Comparison of ENCODE assay signal across 29 mouse cellular contexts in genomic region chr2:27021103-27021502, GRCm38 (mm10). TPM values are rescaled to one million over a fixed set of nuclear protein-coding genes. Genes with fewer than 3 reads are reported as not detected.
DNase-seq lines count a peak whose midpoint lies in the region; ATAC-seq and TF ChIP-seq lines count a peak whose summit lies in the region.
"Had no signal": no experiment of that assay in that cellular context is flagged by ENCODE, and none has a peak within 500 bp of the region (broad histone marks: within the 10 kb centered on the region; RNA-seq: fewer than 3 reads in every experiment).

No protein-coding gene starts in this region.

- no peaks in the 10 kb centered on the region for H3K4me1 ChIP-seq in hindbrain, postnatal 0 days (ENCODE audit: insufficient read depth, low read length)
- no peaks in the 10 kb centered on the region for H3K4me1 ChIP-seq in hindbrain, embryonic 13.5 days (replicated peaks)
- H3K4me1 ChIP-seq in cortical plate, adult 2 months (ENCODE audit: control insufficient read depth, insufficient read depth, low read length): no peaks in the 10 kb centered on the region
- no peaks in the 10 kb centered on the region for H3K4me1 ChIP-seq in heart, adult 2 months (ENCODE audit: control insufficient read depth, insufficient read depth, low read length)
- H3K4me1 ChIP-seq: embryonic facial prominence, embryonic 13.5 days; embryonic facial prominence, embryonic 15.5 days; forebrain, embryonic 12.5 days had no signal

- 40% methylated on average over 1 of the region's 1 CpGs for WGBS in hindbrain, postnatal 0 days
- WGBS in hindbrain, embryonic 13.5 days: 78% methylated on average over 1 of the region's 1 CpGs
- 70% methylated on average over 1 of the region's 1 CpGs for WGBS in heart, adult 2 months

- no peak for ATAC-seq in cerebellum, adult (ENCODE audit: insufficient number of reproducible peaks, low FRiP score, low TSS enrichment)
- ATAC-seq in hindbrain, postnatal 0 days: peak; percentile 8; the same call in 1 of the 2 replicates
- no peak for ATAC-seq in hindbrain, embryonic 13.5 days (ENCODE audit: low FRiP score)
- ATAC-seq: activated CD4-positive, CD25-positive, alpha-beta regulatory T cell, adult 4 months; CD4-positive, CD25-positive, alpha-beta regulatory T cell, adult 4 months; forebrain, embryonic 14.5 days; forebrain, embryonic 16.5 days; Patski had no signal

- no peak for TF ChIP-seq EP300 in heart, adult 2 months (IDR thresholded peaks at IDR 0.05; ENCODE audit: insufficient read depth, low read depth, low read length)

- DNase-seq in cerebellum, adult 11-12 months: peak; percentile 45
- peak; percentile 46 for DNase-seq in cerebellum, adult 9-11 months
- DNase-seq in cerebellum, postnatal 36 days: no peak
- no peak for DNase-seq in hindbrain, postnatal 0 days (ENCODE audit: low spot score)
- DNase-seq in heart, adult 2 months: no peak
- DNase-seq: adrenal gland, adult 8-10 months; adrenal gland, postnatal 14 days; adrenal gland, postnatal 36 days; B cell, adult 2 months; cerebellum, adult 18-20 months; cerebellum, postnatal 14 days; embryo, embryonic 11 days had no signal

- peak; percentile 53; the same call in 1 of the 2 replicates for TF ChIP-seq POLR2A in cortical plate, adult 2 months (IDR thresholded peaks at IDR 0.05; ENCODE audit: extremely low read depth, insufficient read depth, low read length)
- no peak for TF ChIP-seq POLR2A in heart, adult 2 months (IDR thresholded peaks at IDR 0.05; ENCODE audit: insufficient read depth, low read depth, low read length)

- H3K4me2 ChIP-seq in hindbrain, postnatal 0 days (ENCODE audit: low read depth, low read length): no peak overlapping the region
- no peak overlapping the region for H3K4me2 ChIP-seq in hindbrain, embryonic 13.5 days
- H3K4me2 ChIP-seq: embryonic facial prominence, embryonic 13.5 days; embryonic facial prominence, embryonic 15.5 days; forebrain, embryonic 12.5 days had no signal

- no peaks in the 10 kb centered on the region for H3K9me3 ChIP-seq in hindbrain, postnatal 0 days (ENCODE audit: low read length)
- H3K9me3 ChIP-seq in hindbrain, embryonic 13.5 days: no peaks in the 10 kb centered on the region
- H3K9me3 ChIP-seq: embryonic facial prominence, embryonic 13.5 days; embryonic facial prominence, embryonic 15.5 days; forebrain, embryonic 10.5 days; forebrain, embryonic 12.5 days; G1E had no signal

- intact Hi-C loops in heart, adult 2 months (cut with DNase I): no loop called here

- peaks cover 13% of the 10 kb centered on the region for H3K36me3 ChIP-seq in hindbrain, postnatal 0 days (ENCODE audit: insufficient read depth, low read length)
- peaks cover 48% of the 10 kb centered on the region for H3K36me3 ChIP-seq in hindbrain, embryonic 13.5 days
- H3K36me3 ChIP-seq in heart, adult 2 months (ENCODE audit: control insufficient read depth, insufficient read depth, low read length): no peaks in the 10 kb centered on the region

- H3K79me2 ChIP-seq in heart, adult 2 months (replicated peaks; ENCODE audit: control insufficient read depth, insufficient read depth, low read length): no peaks in the 10 kb centered on the region

- no peak overlapping the region for H3K4me3 ChIP-seq in hindbrain, postnatal 0 days (ENCODE audit: low read length)
- H3K4me3 ChIP-seq in hindbrain, embryonic 13.5 days: no peak overlapping the region
- H3K4me3 ChIP-seq in cortical plate, adult 2 months (ENCODE audit: insufficient read depth, low read length): no peak overlapping the region
- H3K4me3 ChIP-seq in heart, adult 2 months: no peak overlapping the region
- H3K4me3 ChIP-seq: embryonic facial prominence, embryonic 13.5 days; embryonic facial prominence, embryonic 15.5 days; erythroblast, embryonic 14.5 days; forebrain, embryonic 10.5 days; forebrain, embryonic 12.5 days had no signal

- H3K27me3 ChIP-seq in hindbrain, postnatal 0 days (ENCODE audit: insufficient read depth, low read length): no peaks in the 10 kb centered on the region
- no peaks in the 10 kb centered on the region for H3K27me3 ChIP-seq in hindbrain, embryonic 13.5 days
- H3K27me3 ChIP-seq in heart, adult 2 months (ENCODE audit: control insufficient read depth, insufficient read depth, low read length): no peaks in the 10 kb centered on the region
- H3K27me3 ChIP-seq: CH12.LX; embryonic facial prominence, embryonic 13.5 days; embryonic facial prominence, embryonic 15.5 days; forebrain, embryonic 12.5 days; Patski had no signal

- H3K27ac ChIP-seq in hindbrain, postnatal 0 days: peak overlapping the region; percentile 36; the same call in 1 of the 2 replicates
- no peak overlapping the region for H3K27ac ChIP-seq in hindbrain, embryonic 13.5 days
- no peak overlapping the region for H3K27ac ChIP-seq in cortical plate, adult 2 months (ENCODE audit: insufficient read depth, low read length)
- no peak overlapping the region for H3K27ac ChIP-seq in heart, adult 2 months
- H3K27ac ChIP-seq: embryonic facial prominence, embryonic 13.5 days; embryonic facial prominence, embryonic 15.5 days; forebrain, embryonic 10.5 days; forebrain, embryonic 12.5 days had no signal

- no peak for TF ChIP-seq CTCF in hindbrain, postnatal 0 days (IDR thresholded peaks at IDR 0.05; ENCODE audit: low read depth)
- TF ChIP-seq CTCF in cortical plate, adult 2 months (IDR thresholded peaks at IDR 0.05; ENCODE audit: extremely low read depth, insufficient read depth, low read length): no peak
- no peak for TF ChIP-seq CTCF in heart, adult 2 months (IDR thresholded peaks at IDR 0.05)

- no peak overlapping the region for H3K9ac ChIP-seq in hindbrain, postnatal 0 days (replicated peaks; ENCODE audit: low read length)
- no peak overlapping the region for H3K9ac ChIP-seq in hindbrain, embryonic 13.5 days
- H3K9ac ChIP-seq in heart, adult 2 months (ENCODE audit: low read depth, low read length): no peak overlapping the region
- H3K9ac ChIP-seq: embryonic facial prominence, embryonic 13.5 days; embryonic facial prominence, embryonic 15.5 days; forebrain, embryonic 12.5 days had no signal

RNA-seq across cellular contexts. Expression of gene Slc2a6, which starts 6.7 kb away (rescaled TPM):
- total RNA-seq in hindbrain, postnatal 0 days (2014; rRNA removed): 29.2 and 30.9 TPM in 2 replicates
- polyA plus RNA-seq in hindbrain, postnatal 0 days (2015; fragmentation: Nextera tagmentation; extraction: Ambion mirVana): 16.7 and 19.2 TPM in 2 replicates
- 5.5 and 6.1 TPM in 2 replicates for polyA plus RNA-seq in hindbrain, embryonic 13.5 days (2015; fragmentation: Nextera tagmentation; extraction: Ambion mirVana)
- 43.2 and 46.6 TPM in 2 replicates for polyA plus RNA-seq in cortical plate, adult 2 months (2012; rRNA removed)
- total RNA-seq in heart, adult 2 months (2021): under 1 TPM; 0.21 to 0.41 TPM
- 0.97 and 1.1 TPM in 2 replicates for polyA plus RNA-seq in heart, adult 2 months (2012; rRNA removed)
- polyA plus RNA-seq: G1E had no signal

RNA-seq across cellular contexts. Expression of gene Cacfd1, which starts 11.4 kb away (rescaled TPM):
- total RNA-seq in hindbrain, postnatal 0 days (2014; rRNA removed): 50.1 and 50.4 TPM in 2 replicates
- 89.1 and 90.6 TPM in 2 replicates for polyA plus RNA-seq in hindbrain, postnatal 0 days (2015; fragmentation: Nextera tagmentation; extraction: Ambion mirVana)
- 117 and 125 TPM in 2 replicates for polyA plus RNA-seq in hindbrain, embryonic 13.5 days (2015; fragmentation: Nextera tagmentation; extraction: Ambion mirVana)
- polyA plus RNA-seq in cortical plate, adult 2 months (2012; rRNA removed): 63.7 and 64.1 TPM in 2 replicates
- 10 to 100 TPM; 44.5 to 44.7 TPM for total RNA-seq in heart, adult 2 months (2021)
- polyA plus RNA-seq in heart, adult 2 months (2012; rRNA removed): 57.7 and 82.3 TPM in 2 replicates

RNA-seq across cellular contexts. Expression of gene Adamts13, which starts 47.9 kb away (rescaled TPM):
- not detected in 2 replicates for total RNA-seq in hindbrain, postnatal 0 days (2014; rRNA removed)
- polyA plus RNA-seq in hindbrain, postnatal 0 days (2015; fragmentation: Nextera tagmentation; extraction: Ambion mirVana): not detected in 2 replicates
- 0.31 TPM in 1 of 2 replicates, not detected in the other for polyA plus RNA-seq in hindbrain, embryonic 13.5 days (2015; fragmentation: Nextera tagmentation; extraction: Ambion mirVana)
- 6.9 and 7.0 TPM in 2 replicates for polyA plus RNA-seq in cortical plate, adult 2 months (2012; rRNA removed)
- not detected for total RNA-seq in heart, adult 2 months (2021)
- not detected in 2 replicates for polyA plus RNA-seq in heart, adult 2 months (2012; rRNA removed)
- total RNA-seq: adrenal gland, adult 18-20 months; adrenal gland, adult 8-10 months; adrenal gland, postnatal 36 days; G1E had no signal
- polyA plus RNA-seq: activated CD4-positive, CD25-positive, alpha-beta regulatory T cell, adult 4 months; CD4-positive, CD25-positive, alpha-beta regulatory T cell, adult 4 months; embryonic facial prominence, embryonic 11.5 days; embryonic facial prominence, embryonic 13.5 days; erythroblast, embryonic 14.5 days; forebrain, embryonic 10.5 days; forebrain, embryonic 12.5 days; G1E had no signal

RNA-seq across cellular contexts. Expression of gene Mymk, which starts 50.9 kb away (rescaled TPM):
- total RNA-seq in hindbrain, postnatal 0 days (2014; rRNA removed): not detected in 2 replicates
- polyA plus RNA-seq in hindbrain, postnatal 0 days (2015; fragmentation: Nextera tagmentation; extraction: Ambion mirVana): 0.19 and 0.30 TPM in 2 replicates
- polyA plus RNA-seq in hindbrain, embryonic 13.5 days (2015; fragmentation: Nextera tagmentation; extraction: Ambion mirVana): 0.56 and 1.1 TPM in 2 replicates
- polyA plus RNA-seq in cortical plate, adult 2 months (2012; rRNA removed): 0.51 and 0.69 TPM in 2 replicates
- total RNA-seq in heart, adult 2 months (2021): not detected
- 0.10 TPM in 1 of 2 replicates, not detected in the other for polyA plus RNA-seq in heart, adult 2 months (2012; rRNA removed)
- total RNA-seq: adrenal gland, adult 18-20 months; adrenal gland, postnatal 14 days; adrenal gland, postnatal 36 days; CH12.LX had no signal
- polyA plus RNA-seq: activated CD4-positive, CD25-positive, alpha-beta regulatory T cell, adult 4 months; CD4-positive, CD25-positive, alpha-beta regulatory T cell, adult 4 months; erythroblast, embryonic 14.5 days; forebrain, embryonic 10.5 days; forebrain, embryonic 14.5 days; forebrain, embryonic 16.5 days; G1E had no signal

RNA-seq across cellular contexts. Expression of gene Rexo4, which starts 56.9 kb away (rescaled TPM):
- 35.3 and 38.0 TPM in 2 replicates for total RNA-seq in hindbrain, postnatal 0 days (2014; rRNA removed)
- polyA plus RNA-seq in hindbrain, postnatal 0 days (2015; fragmentation: Nextera tagmentation; extraction: Ambion mirVana): 25.0 and 26.3 TPM in 2 replicates
- polyA plus RNA-seq in hindbrain, embryonic 13.5 days (2015; fragmentation: Nextera tagmentation; extraction: Ambion mirVana): 33.0 and 35.9 TPM in 2 replicates
- 82.2 and 85.9 TPM in 2 replicates for polyA plus RNA-seq in cortical plate, adult 2 months (2012; rRNA removed)
- 10 to 100 TPM; 11.2 to 13.1 TPM for total RNA-seq in heart, adult 2 months (2021)
- 8.4 and 15.3 TPM in 2 replicates for polyA plus RNA-seq in heart, adult 2 months (2012; rRNA removed)

Comparison
In these comparisons a context has a peak if more than half of its experiments do, and no peak if none do; other contexts are left out.
1. DNase-seq: peak in cerebellum, adult 11-12 months (single experiment) and cerebellum, adult 9-11 months (single experiment); none in cerebellum, postnatal 36 days (0 of 2), hindbrain, postnatal 0 days (single experiment) and heart, adult 2 months (0 of 2).